Comparison of ENCODE assay signal across 8 mouse cellular contexts in the genomic region with DNA sequence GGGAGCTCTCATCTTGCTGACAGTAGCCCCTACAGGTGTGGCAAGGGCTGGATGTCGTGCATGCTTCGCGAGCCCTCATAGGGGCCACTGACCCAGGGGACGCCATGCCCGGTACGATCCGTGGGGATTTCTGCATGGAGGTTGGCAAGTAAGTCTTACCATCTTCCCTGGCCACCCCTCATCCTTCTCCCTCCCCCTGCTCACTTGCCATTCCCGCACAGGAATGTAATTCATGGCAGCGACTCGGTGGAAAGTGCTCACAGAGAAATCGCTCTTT. TPM values are rescaled to one million over a fixed set of nuclear protein-coding genes. Genes with fewer than 3 reads are reported as not detected.
DNase-seq lines count a peak whose midpoint lies in the region; ATAC-seq and TF ChIP-seq lines count a peak whose summit lies in the region.

No protein-coding gene starts in this region.

- peak overlapping the region; percentile 99 for H3K4me2 ChIP-seq in liver, embryonic 11.5 days

- no peaks in the 10 kb centered on the region for H3K9me3 ChIP-seq in liver, embryonic 11.5 days (ENCODE audit: control insufficient read depth, low read length)

- DNase-seq in heart, adult 11 months, result peak; percentile 94
- no peak for DNase-seq in heart, adult 9 months (ENCODE audit: low spot score in 2 of 2)
- no peak for DNase-seq in testis, postnatal 14 days (ENCODE audit: low spot score)
- DNase-seq in liver, embryonic 11.5 days (ENCODE audit: low spot score), result no peak
- no peak for DNase-seq in ovary, postnatal 36 days (ENCODE audit: low spot score)
- no peak for DNase-seq in layer of hippocampus, postnatal 10 days (ENCODE audit: low spot score in 2 of 2)
- DNase-seq in thymus, postnatal 4 days, result no peak

- no peaks in the 10 kb centered on the region; the same call in 1 of the 2 replicates for H3K36me3 ChIP-seq in testis, adult 2 months (ENCODE audit: control insufficient read depth, insufficient read depth, low read length)
- peaks cover 63% of the 10 kb centered on the region for H3K36me3 ChIP-seq in liver, embryonic 11.5 days (ENCODE audit: control insufficient read depth, insufficient read depth, low read length)

- peak overlapping the region; percentile 97 for H3K9ac ChIP-seq in liver, embryonic 11.5 days (ENCODE audit: low read depth, low read length)

- peaks cover 20% of the 10 kb centered on the region for H3K4me1 ChIP-seq in testis, adult 2 months (ENCODE audit: control insufficient read depth, insufficient read depth, low read length)
- peaks cover 29% of the 10 kb centered on the region for H3K4me1 ChIP-seq in liver, embryonic 11.5 days (replicated peaks; ENCODE audit: control insufficient read depth, insufficient read depth, low read length)

- H3K27me3 ChIP-seq in testis, adult 2 months (ENCODE audit: control insufficient read depth, insufficient read depth, low read length), result no peaks in the 10 kb centered on the region
- no peaks in the 10 kb centered on the region for H3K27me3 ChIP-seq in liver, embryonic 11.5 days (replicated peaks; ENCODE audit: control insufficient read depth, insufficient read depth, low read length)

- H3K27ac ChIP-seq in testis, adult 2 months (ENCODE audit: control insufficient read depth, insufficient read depth, low read depth, low read length), result peak overlapping the region; percentile 15; the same call in 1 of the 2 replicates
- peak overlapping the region; percentile 77 for H3K27ac ChIP-seq in liver, embryonic 11.5 days (ENCODE audit: low read depth, low read length)

- no peak for TF ChIP-seq CTCF in testis, adult 2 months (IDR thresholded peaks at IDR 0.05; ENCODE audit: control insufficient read depth, insufficient read depth, insufficient replicate concordance, low read depth, low read length)

- no peak for TF ChIP-seq POLR2A in testis, adult 2 months (IDR thresholded peaks at IDR 0.05; ENCODE audit: control insufficient read depth, low read depth, low read length)

- no peak for ATAC-seq in liver, embryonic 11.5 days (replicated peaks; ENCODE audit: low FRiP score)

- WGBS in liver, embryonic 11.5 days, result 44% methylated on average over 11 of the region's 11 CpGs

- H3K4me3 ChIP-seq in testis, adult 2 months (ENCODE audit: control insufficient read depth, low read depth, low read length), result peak overlapping the region; percentile 91
- peak overlapping the region; percentile 91 for H3K4me3 ChIP-seq in liver, embryonic 11.5 days (ENCODE audit: low read depth, low read length)

RNA-seq across cellular contexts. Expression of gene Nme3, which starts 0.6 kb away (rescaled TPM):
- polyA plus RNA-seq in testis, adult 2 months (2012; rRNA removed), result 9.3 and 15.5 TPM in 2 replicates
- polyA plus RNA-seq in liver, embryonic 11.5 days (2014; fragmentation: Nextera tagmentation; extraction: Ambion mirVana), result 70.5 and 76.3 TPM in 2 replicates
- 10 to 100 TPM; 40.8 to 44.2 TPM for total RNA-seq in layer of hippocampus, postnatal 10 days (2021)

RNA-seq across cellular contexts. Expression of gene Mrps34, which starts 2.0 kb away (rescaled TPM):
- 45.9 and 56.7 TPM in 2 replicates for polyA plus RNA-seq in testis, adult 2 months (2012; rRNA removed)
- polyA plus RNA-seq in liver, embryonic 11.5 days (2014; fragmentation: Nextera tagmentation; extraction: Ambion mirVana), result 123 and 129 TPM in 2 replicates
- 10 to 100 TPM; 74.1 to 77.8 TPM for total RNA-seq in layer of hippocampus, postnatal 10 days (2021)

RNA-seq across cellular contexts. Expression of gene Eme2, which starts 2.0 kb away (rescaled TPM):
- polyA plus RNA-seq in testis, adult 2 months (2012; rRNA removed), result 28.0 and 31.2 TPM in 2 replicates
- 21.9 and 23.4 TPM in 2 replicates for polyA plus RNA-seq in liver, embryonic 11.5 days (2014; fragmentation: Nextera tagmentation; extraction: Ambion mirVana)
- total RNA-seq in layer of hippocampus, postnatal 10 days (2021), result 10 to 100 TPM; 61.6 to 62.1 TPM

RNA-seq across cellular contexts. Expression of gene Spsb3, which starts 10.5 kb away (rescaled TPM):
- polyA plus RNA-seq in testis, adult 2 months (2012; rRNA removed), result 161 and 177 TPM in 2 replicates
- 35.0 and 40.9 TPM in 2 replicates for polyA plus RNA-seq in liver, embryonic 11.5 days (2014; fragmentation: Nextera tagmentation; extraction: Ambion mirVana)
- 10 to 100 TPM; 36.4 to 36.9 TPM for total RNA-seq in layer of hippocampus, postnatal 10 days (2021)

RNA-seq across cellular contexts. Expression of gene Nubp2, which starts 10.8 kb away (rescaled TPM):
- 125 and 131 TPM in 2 replicates for polyA plus RNA-seq in testis, adult 2 months (2012; rRNA removed)
- 123 and 135 TPM in 2 replicates for polyA plus RNA-seq in liver, embryonic 11.5 days (2014; fragmentation: Nextera tagmentation; extraction: Ambion mirVana)
- total RNA-seq in layer of hippocampus, postnatal 10 days (2021), result 10 to 100 TPM; 40.4 to 40.5 TPM
